Mouse (Mus musculus): ENCODE data around the gene Kcnq1. TPM values are rescaled to one million over a fixed set of nuclear protein-coding genes. Genes with fewer than 3 reads are reported as not detected.

The Kcnq1 gene
- total RNA-seq, 1 experiment from 2014 or later = not detected

DNA sequence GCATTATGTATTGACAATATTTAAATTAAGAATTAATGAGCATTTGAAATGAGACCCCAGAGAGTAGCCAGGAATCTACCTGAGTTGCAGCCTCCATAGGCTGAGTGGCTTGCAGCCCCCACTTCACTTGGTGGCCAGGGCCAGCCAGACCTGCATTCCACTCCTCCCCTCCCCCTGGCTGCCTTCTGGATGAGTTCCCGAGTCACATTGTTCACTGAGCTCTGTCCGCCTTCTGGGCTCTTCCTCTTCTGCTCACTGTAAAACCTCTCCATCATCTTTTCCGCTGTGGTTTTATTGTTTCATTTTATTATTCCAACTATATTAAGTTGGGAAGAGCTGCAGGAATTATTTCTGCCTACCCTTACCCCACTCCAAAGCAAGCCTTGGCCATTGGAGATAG lies 204.1 kb downstream of the Kcnq1 start:
- ATAC-seq (replicated peaks in 1 of 2; ENCODE audit: insufficient read depth in 1 of 2, low FRiP score in 2 of 2, low TSS enrichment in 1 of 2, low read depth in 1 of 2, poor library complexity in 2 of 2, severe bottlenecking in 2 of 2) = no peak

DNA sequence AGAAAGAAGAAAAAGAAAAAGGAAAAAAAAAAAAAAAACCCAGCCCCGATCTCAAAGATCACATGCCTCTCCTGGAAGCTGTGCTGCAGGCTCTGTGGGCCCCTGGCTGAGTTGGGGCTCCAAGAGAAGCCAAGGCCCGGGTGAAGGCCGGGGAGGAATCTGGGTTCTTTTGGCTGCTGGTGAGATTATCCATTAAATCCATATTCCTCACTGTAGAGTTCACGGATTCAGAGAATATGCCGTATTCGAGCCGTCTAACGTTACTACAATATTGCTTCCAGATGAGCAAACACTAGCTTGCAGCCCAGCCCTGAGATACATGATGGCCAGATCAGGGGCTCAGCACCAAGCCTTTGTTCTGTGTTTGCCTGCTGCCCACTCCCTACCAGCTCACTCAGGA lies 204.7 kb downstream of the Kcnq1 start:
- no peak for ATAC-seq (replicated peaks in 1 of 2; ENCODE audit: insufficient read depth in 1 of 2, low FRiP score in 2 of 2, low TSS enrichment in 1 of 2, low read depth in 1 of 2, poor library complexity in 2 of 2, severe bottlenecking in 2 of 2)

GRCm38 (mm10) chr7:143311471-143311870 lies 205.3 kb downstream of the Kcnq1 start:
- ATAC-seq (replicated peaks in 1 of 2; ENCODE audit: insufficient read depth in 1 of 2, low FRiP score in 2 of 2, low TSS enrichment in 1 of 2, low read depth in 1 of 2, poor library complexity in 2 of 2, severe bottlenecking in 2 of 2) = no peak

GRCm38 (mm10) chr7:143313572-143314319 lies 207.6 kb downstream of the Kcnq1 start:
- no peak; a peak in 2 of 4 replicates for ATAC-seq (replicated peaks in 1 of 2; ENCODE audit: insufficient read depth in 1 of 2, low FRiP score in 2 of 2, low TSS enrichment in 1 of 2, low read depth in 1 of 2, poor library complexity in 2 of 2, severe bottlenecking in 2 of 2)

GRCm38 (mm10) chr7:143318512-143318911 lies 212.3 kb downstream of the Kcnq1 start:
- ATAC-seq (replicated peaks in 1 of 2; ENCODE audit: insufficient read depth in 1 of 2, low FRiP score in 2 of 2, low TSS enrichment in 1 of 2, low read depth in 1 of 2, poor library complexity in 2 of 2, severe bottlenecking in 2 of 2) = no peak

DNA sequence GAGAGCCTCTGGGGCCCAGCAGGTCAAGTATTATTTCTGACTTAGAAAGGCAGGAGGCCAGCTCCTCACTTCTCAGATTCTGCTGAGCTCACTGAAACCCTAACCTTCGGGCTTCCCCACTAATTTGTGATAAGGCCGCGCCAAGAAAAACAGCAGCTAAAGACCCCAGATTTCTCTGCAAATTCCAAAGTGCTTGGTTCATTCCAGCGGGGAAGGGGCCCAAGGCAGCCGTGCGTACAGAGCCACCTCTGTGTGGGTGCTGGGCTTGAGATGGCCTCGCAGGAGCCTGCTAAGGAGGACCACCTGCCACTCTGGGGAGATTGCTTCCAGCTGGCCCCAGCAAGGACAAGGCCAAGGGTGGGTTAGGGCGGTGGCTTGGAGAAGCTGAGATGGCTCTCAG lies 214.2 kb downstream of the Kcnq1 start:
- ATAC-seq (replicated peaks in 1 of 2; ENCODE audit: insufficient read depth in 1 of 2, low FRiP score in 2 of 2, low TSS enrichment in 1 of 2, low read depth in 1 of 2, poor library complexity in 2 of 2, severe bottlenecking in 2 of 2) = no peak

GRCm38 (mm10) chr7:143325051-143325450 lies 218.9 kb downstream of the Kcnq1 start:
- no peak for ATAC-seq (replicated peaks in 1 of 2; ENCODE audit: insufficient read depth in 1 of 2, low FRiP score in 2 of 2, low TSS enrichment in 1 of 2, low read depth in 1 of 2, poor library complexity in 2 of 2, severe bottlenecking in 2 of 2)

GRCm38 (mm10) chr7:143328185-143328915 lies 222.2 kb downstream of the Kcnq1 start:
- ATAC-seq (replicated peaks in 1 of 2; ENCODE audit: insufficient read depth in 1 of 2, low FRiP score in 2 of 2, low TSS enrichment in 1 of 2, low read depth in 1 of 2, poor library complexity in 2 of 2, severe bottlenecking in 2 of 2) = no peak

DNA sequence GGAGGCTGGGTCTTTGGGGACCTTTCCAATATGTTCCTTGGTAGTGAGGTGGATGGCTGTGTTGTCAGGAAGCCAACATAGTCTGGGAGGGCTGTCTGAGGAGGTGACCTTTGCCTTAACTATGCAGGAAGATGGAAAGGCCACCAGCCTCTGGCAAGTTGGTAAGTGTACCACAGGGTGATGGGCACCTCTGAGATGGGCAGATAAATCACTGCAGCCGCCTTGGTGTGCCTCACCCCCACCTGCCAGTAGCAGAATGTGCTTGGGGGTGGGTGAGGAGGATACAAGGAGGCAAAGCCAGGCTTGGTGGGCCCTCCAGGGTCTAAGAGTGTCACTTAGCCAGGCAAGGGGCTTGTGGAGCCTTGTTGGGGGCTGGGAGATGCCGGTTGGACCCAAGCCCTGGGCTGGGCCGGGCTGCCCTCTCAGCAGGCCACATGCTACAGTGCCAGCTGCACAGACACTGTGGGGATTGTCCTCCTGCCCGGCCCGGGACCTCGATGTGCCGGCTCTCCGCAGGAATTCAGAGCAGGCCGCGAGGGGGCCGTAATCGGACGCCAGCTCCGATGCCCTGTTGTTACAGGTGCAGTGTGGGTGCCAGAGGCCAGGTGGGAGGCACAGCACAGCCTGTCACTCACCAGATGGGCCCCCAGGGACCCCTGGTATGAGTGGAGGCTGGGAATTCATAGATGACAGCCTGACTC lies 223.1 kb downstream of the Kcnq1 start:
- no peak for ATAC-seq (replicated peaks in 1 of 2; ENCODE audit: insufficient read depth in 1 of 2, low FRiP score in 2 of 2, low TSS enrichment in 1 of 2, low read depth in 1 of 2, poor library complexity in 2 of 2, severe bottlenecking in 2 of 2)

DNA sequence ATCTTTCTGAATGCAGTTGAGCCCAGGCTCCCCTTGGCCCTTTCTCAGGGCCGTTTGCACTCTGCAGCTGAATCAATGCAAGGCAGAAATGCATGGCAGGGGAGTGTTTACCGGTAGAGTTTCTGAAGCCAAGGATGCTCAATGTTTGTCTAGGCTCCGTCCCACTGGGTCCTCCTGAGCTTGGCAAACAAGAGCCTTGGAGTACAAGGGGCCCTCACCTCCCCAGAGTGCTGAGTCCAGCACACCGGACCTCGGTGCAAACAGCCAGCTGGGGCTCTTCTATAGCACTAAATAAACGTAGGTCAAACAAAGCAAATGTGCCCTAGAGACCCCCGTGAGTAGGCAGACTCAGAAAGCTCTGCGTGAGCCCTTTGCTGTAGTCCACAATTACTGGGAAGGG lies 226.9 kb downstream of the Kcnq1 start:
- no peak for ATAC-seq (replicated peaks in 1 of 2; ENCODE audit: insufficient read depth in 1 of 2, low FRiP score in 2 of 2, low TSS enrichment in 1 of 2, low read depth in 1 of 2, poor library complexity in 2 of 2, severe bottlenecking in 2 of 2)

DNA sequence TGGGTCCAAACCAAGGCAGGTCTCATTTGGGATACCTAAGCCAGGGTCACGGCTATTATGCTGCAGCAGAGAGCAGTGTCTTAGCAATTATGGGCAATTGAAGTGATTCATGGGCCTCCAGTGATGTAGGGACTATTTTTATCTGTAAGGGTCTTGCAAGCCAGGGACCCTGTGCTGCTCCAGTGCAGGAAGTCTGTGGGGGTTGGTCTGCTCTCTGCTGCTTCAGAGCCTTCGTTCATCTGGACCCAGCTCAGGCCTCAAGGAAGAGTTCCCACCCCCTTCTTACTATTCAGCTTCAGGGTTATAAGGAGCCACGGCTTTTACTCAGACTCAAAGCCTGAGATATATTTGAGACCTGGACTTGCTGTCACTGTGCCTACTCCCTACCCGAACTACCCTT lies 227.4 kb downstream of the Kcnq1 start:
- no peak for ATAC-seq (replicated peaks in 1 of 2; ENCODE audit: insufficient read depth in 1 of 2, low FRiP score in 2 of 2, low TSS enrichment in 1 of 2, low read depth in 1 of 2, poor library complexity in 2 of 2, severe bottlenecking in 2 of 2)

GRCm38 (mm10) chr7:143338690-143339089 lies 232.5 kb downstream of the Kcnq1 start:
- ATAC-seq (replicated peaks in 1 of 2; ENCODE audit: insufficient read depth in 1 of 2, low FRiP score in 2 of 2, low TSS enrichment in 1 of 2, low read depth in 1 of 2, poor library complexity in 2 of 2, severe bottlenecking in 2 of 2) = no peak

- no peak for ATAC-seq (replicated peaks in 1 of 2; ENCODE audit: insufficient read depth in 1 of 2, low FRiP score in 2 of 2, low TSS enrichment in 1 of 2, low read depth in 1 of 2, poor library complexity in 2 of 2, severe bottlenecking in 2 of 2)
These were observed 234.6 kb downstream of the Kcnq1 start for GRCm38 (mm10) chr7:143340601-143341281.

DNA sequence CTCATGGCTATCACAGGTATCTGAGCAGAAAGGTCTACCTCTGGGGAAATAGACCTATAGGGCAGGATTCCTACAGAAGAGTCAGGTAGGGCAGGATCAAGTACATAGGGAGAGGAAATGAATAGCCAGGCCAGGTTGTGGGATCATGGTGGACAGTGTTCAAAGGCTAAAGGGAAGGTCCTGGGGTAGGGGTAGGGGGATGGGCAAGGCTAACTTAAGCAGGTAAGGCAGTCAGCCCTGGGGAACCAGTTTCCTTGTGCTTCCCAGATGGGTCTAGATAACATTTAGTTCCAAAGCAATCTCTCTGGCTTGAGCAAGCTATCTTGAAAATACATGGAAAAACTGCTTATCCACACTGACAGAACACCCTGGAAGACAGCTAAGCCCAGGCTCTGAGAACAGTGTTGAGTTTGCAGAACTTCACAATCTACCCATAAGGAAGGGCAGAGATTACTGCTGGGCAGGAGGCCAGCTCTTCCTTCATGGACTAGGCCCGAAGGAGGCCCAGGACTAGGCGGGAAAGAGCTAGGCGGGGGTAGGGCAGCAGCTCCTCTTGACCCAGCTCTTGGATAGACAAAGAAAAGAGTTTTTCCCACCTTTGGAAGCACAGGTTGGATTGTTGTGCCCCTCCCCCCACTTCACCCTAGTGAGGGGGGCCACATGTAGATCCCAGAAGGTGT lies 235.3 kb downstream of the Kcnq1 start:
- ATAC-seq (replicated peaks in 1 of 2; ENCODE audit: insufficient read depth in 1 of 2, low FRiP score in 2 of 2, low TSS enrichment in 1 of 2, low read depth in 1 of 2, poor library complexity in 2 of 2, severe bottlenecking in 2 of 2) = no peak

DNA sequence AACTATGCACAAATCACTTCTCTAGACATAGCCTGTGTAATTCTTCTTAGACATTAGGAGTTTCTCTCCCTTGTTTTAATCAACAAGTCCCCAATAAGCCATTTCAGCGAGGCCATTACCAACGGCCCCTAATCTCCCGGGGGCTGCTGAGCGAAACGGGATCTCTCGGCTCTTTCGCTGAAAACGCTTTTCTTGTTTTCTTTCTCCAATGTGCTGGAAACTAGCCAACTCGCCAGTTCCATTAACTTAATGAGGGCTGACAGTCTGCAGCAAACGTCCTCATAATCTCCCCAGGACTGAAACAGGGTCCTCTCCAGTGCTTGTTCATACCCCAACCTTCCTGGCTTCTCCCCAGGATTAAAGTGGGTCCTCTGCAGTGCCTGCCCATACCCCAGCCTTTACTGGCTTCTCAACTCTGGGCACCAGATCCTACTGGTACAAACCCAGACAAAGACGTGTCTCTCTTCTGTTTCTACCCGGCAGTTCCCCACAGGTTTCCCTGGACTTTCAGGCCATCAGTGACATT lies 237.7 kb downstream of the Kcnq1 start:
- no peak for ATAC-seq (replicated peaks in 1 of 2; ENCODE audit: insufficient read depth in 1 of 2, low FRiP score in 2 of 2, low TSS enrichment in 1 of 2, low read depth in 1 of 2, poor library complexity in 2 of 2, severe bottlenecking in 2 of 2)

DNA sequence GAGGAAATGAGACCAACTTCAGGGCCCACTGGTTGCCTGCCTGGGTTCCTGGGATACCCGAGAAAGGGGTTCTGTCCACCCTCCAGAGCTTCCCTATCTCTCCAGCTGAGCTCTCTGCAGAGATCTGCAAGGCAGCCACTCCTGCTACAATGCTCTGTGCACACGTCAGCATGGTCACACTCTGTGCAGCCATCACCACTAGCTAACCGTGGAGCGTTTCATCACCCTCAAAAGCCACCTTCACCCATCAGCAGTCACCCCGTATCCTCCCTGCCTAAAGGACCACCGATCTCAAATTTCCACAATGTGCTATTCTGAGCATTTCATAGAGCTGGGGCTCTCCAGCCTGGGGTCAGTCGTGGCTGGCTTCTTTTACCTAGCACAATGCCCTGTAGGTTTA lies 243.1 kb downstream of the Kcnq1 start:
- no peak for ATAC-seq (replicated peaks in 1 of 2; ENCODE audit: insufficient read depth in 1 of 2, low FRiP score in 2 of 2, low TSS enrichment in 1 of 2, low read depth in 1 of 2, poor library complexity in 2 of 2, severe bottlenecking in 2 of 2)

DNA sequence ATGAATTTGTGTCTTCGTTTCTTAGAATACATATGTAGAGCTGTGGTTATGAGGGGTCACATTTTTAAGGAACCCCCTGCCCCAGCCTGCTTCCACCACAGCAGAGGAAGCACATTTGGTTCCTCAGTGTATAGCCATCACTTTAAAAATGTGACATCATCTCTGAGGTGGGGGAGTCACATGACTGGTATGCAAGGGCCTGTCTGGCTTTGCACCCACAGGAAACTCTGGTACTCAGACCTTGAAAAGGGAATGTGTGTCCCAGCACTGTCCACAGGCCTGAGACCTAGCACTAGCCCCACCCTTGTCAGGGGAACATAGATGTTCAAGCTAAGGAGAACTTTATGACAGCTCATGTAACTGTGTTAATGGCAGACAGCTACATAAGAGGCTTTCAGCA lies 243.7 kb downstream of the Kcnq1 start:
- peak; percentile 25 to 34; a peak in 2 of 4 replicates for ATAC-seq (replicated peaks in 1 of 2; ENCODE audit: insufficient read depth in 1 of 2, low FRiP score in 2 of 2, low TSS enrichment in 1 of 2, low read depth in 1 of 2, poor library complexity in 2 of 2, severe bottlenecking in 2 of 2)

Measured in hematopoietic stem cell, adult 5-6 weeks (primary cell).